Mouse (Mus musculus) induced T-regulatory cell, adult 2 months (primary cell): ENCODE results near the gene Sec24a.
A peak's percentile ranks its signal among the peaks of the same experiment; 100 is the strongest.
"Not testable (repeated sequence)": the region's sequence is repeated elsewhere in the genome, so short reads cannot be mapped to it uniquely, and the experiment has no call there.

ENCODE experiments used
- DNase-seq: peaks from one replicate; pipeline ENCODE4 v3.0.0-alpha.2; 2012; ENCODE audit warnings: low read depth

The Sec24a gene

GRCm38 (mm10) chr11:51759941-51760657 lies 3.3 kb downstream of the Sec24a start:
- peak; percentile 71 for DNase-seq

GRCm38 (mm10) chr11:51759251-51759650 lies 4.2 kb downstream of the Sec24a start:
- peak; percentile 14 for DNase-seq

- DNase-seq: peak; percentile 22
Observed at GRCm38 (mm10) chr11:51758207-51758606, 5.2 kb downstream of the Sec24a start.

- peak; percentile 36 for DNase-seq
Observed at GRCm38 (mm10) chr11:51757625-51758024, 5.8 kb downstream of the Sec24a start.

GRCm38 (mm10) chr11:51757023-51757422 lies 6.4 kb downstream of the Sec24a start:
- DNase-seq: no peak

GRCm38 (mm10) chr11:51756352-51756771 lies 7.1 kb downstream of the Sec24a start:
- peak; percentile 92 for DNase-seq

- peak; percentile 73 for DNase-seq
Observed at GRCm38 (mm10) chr11:51755621-51756311, 7.7 kb downstream of the Sec24a start.

- not testable (repeated sequence) for DNase-seq
Observed at GRCm38 (mm10) chr11:51751623-51752225, 11.7 kb downstream of the Sec24a start.

- no peak for DNase-seq
Observed at GRCm38 (mm10) chr11:51746096-51746495, 17.3 kb downstream of the Sec24a start.

- no peak for DNase-seq
Observed at GRCm38 (mm10) chr11:51740701-51741100, 22.7 kb downstream of the Sec24a start.

- DNase-seq: no peak
Observed at GRCm38 (mm10) chr11:51738651-51739403, 24.6 kb downstream of the Sec24a start.

- not testable (repeated sequence) for DNase-seq
Observed at GRCm38 (mm10) chr11:51734218-51734617, 29.2 kb downstream of the Sec24a start.

- DNase-seq: no peak
Observed at GRCm38 (mm10) chr11:51732883-51733282, 30.6 kb downstream of the Sec24a start.

GRCm38 (mm10) chr11:51721066-51721465 lies 42.4 kb downstream of the Sec24a start:
- DNase-seq: no peak

GRCm38 (mm10) chr11:51707080-51707479 lies 56.4 kb downstream of the Sec24a start:
- DNase-seq: no peak

GRCm38 (mm10) chr11:51706451-51706850 lies 57.0 kb downstream of the Sec24a start:
- DNase-seq: no peak

GRCm38 (mm10) chr11:51703379-51703998 lies 59.9 kb downstream of the Sec24a start:
- DNase-seq: peak; percentile 76

- DNase-seq: no peak
Observed at GRCm38 (mm10) chr11:51702831-51703230, 60.6 kb downstream of the Sec24a start.

- no peak for DNase-seq
Observed at GRCm38 (mm10) chr11:51694984-51695383, 68.5 kb downstream of the Sec24a start.

GRCm38 (mm10) chr11:51690597-51690996 lies 72.8 kb downstream of the Sec24a start:
- not testable (repeated sequence) for DNase-seq

GRCm38 (mm10) chr11:51689343-51689742 lies 74.1 kb downstream of the Sec24a start:
- no peak for DNase-seq
